Mouse (Mus musculus): ENCODE data around the gene Dedd2.

GRCm38 (mm10) chr7:25217653-25218395 is 2.6 kb downstream of the Dedd2 start:
- TF ChIP-seq CTCF (IDR thresholded peaks at IDR 0.05), result no peak
- TF ChIP-seq EP300 (IDR thresholded peaks at IDR 0.05), result no peak
